Mouse (Mus musculus) bone marrow macrophage, adult 2 months (primary cell): ENCODE results near the gene Olfr968. TPM values are rescaled to one million over a fixed set of nuclear protein-coding genes. Genes with fewer than 3 reads are reported as not detected.

Experiments used
- H3K27ac ChIP-seq: 2 replicates; pipeline ENCODE4 v1.5.1; 2012; ENCODE audit warnings: low read depth, low read length; ENCODE audit not compliant: insufficient read depth
- H3K4me1 ChIP-seq: 2 replicates; pipeline ENCODE4 v1.6.1; 2012; ENCODE audit warnings: low read length; ENCODE audit not compliant: control insufficient read depth, insufficient read depth
- H3K4me3 ChIP-seq: 2 replicates; pipeline ENCODE4 v1.5.1; 2012; ENCODE audit warnings: mild to moderate bottlenecking, low read length, moderate library complexity; ENCODE audit not compliant: insufficient read depth
- CTCF ChIP-seq: IDR thresholded peaks from 2 replicates; pipeline ENCODE4 v1.5.1; 2012; ENCODE audit warnings: low read depth, mild to moderate bottlenecking, low read length, moderate library complexity
- POLR2A ChIP-seq: IDR thresholded peaks from 2 replicates; pipeline ENCODE4 v1.6.1; 2012; ENCODE audit warnings: mild to moderate bottlenecking, low read depth, low read length, borderline replicate concordance
- polyA plus RNA-seq: library from polyadenylated mRNA; stranded (reverse); fragments of >200 nt; gene quantifications from 2 replicates; pipeline ENCODE4 v1.2.4, GENCODE M21; 2012; ENCODE audit not compliant: missing spikeins, insufficient read depth, insufficient read length

Gene Olfr968
- polyA plus RNA-seq, result not detected in 2 replicates

- Histone ChIP-seq H3K4me1 (no peaks in the 10 kb centered on the region), H3K4me3 (no peak within 1 kb of the TSS), H3K27ac (no peak within 1 kb of the TSS)
- no peak for TF ChIP-seq POLR2A
- no peak for TF ChIP-seq CTCF
Measured at GRCm38 (mm10) chr9:39783153-39783552, at the start of gene Olfr968. Gene Olfr968, minus strand, starts transcription at chr9:39783253.

DNA sequence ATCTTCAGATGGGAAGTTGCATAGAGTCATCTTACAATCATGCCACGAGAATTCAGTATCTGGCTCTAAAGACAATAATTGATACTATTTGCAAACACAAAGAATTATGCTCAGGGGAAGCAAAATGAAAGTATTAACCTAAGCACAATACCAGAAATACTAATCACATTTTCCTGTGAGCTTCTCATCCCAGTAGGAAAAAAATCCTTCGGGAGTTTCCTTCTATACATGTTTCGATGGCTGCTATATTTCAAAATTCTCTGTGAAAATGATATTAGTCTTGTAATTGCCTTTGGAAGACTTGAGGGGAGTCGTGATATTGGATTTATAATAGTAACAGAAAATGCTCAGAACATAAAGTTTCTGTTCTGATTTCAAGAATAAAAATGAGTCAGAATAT lies 25.5 kb upstream of the Olfr968 start, which contains the start of gene Olfr970:
Gene Olfr970 (plus strand): TSS at position 301 of the 400 bp plus-strand sequence.
- TF ChIP-seq POLR2A (no peak), CTCF (no peak)

DNA sequence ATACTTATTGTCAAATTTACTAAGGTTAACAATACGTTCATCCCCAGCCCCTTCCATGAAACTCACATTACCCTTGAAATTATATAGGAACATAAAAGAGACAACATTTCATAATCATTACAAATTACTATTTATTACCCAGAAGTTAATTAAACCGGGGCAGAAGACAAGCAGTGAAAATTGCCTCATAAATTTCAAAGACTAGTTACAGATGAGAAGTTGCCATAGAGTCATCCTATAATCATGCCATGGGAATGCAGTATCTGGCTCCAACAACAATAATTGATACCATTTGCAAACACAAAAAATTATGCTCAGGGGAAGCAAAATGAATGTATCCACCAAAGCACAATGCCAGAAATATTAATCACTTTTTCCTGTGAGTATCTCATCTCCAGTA lies 7.5 kb upstream of the Olfr968 start, which contains the start of gene Olfr969:
Gene Olfr969 (plus strand): TSS at position 388 of the 400 bp plus-strand sequence.
- Histone ChIP-seq H3K4me1 (no peaks in the 10 kb centered on the region), H3K4me3 (no peak within 1 kb of the TSS), H3K27ac (no peak within 1 kb of the TSS)
- no peak for TF ChIP-seq POLR2A
- no peak for TF ChIP-seq CTCF

More for the DNA sequence above, 25.5 kb upstream of the Olfr968 start, which contains the start of gene Olfr970:
- H3K27ac ChIP-seq, result no peak within 1 kb of the TSS
- no peaks in the 10 kb centered on the region for H3K4me1 ChIP-seq
- H3K4me3 ChIP-seq, result no peak within 1 kb of the TSS

DNA sequence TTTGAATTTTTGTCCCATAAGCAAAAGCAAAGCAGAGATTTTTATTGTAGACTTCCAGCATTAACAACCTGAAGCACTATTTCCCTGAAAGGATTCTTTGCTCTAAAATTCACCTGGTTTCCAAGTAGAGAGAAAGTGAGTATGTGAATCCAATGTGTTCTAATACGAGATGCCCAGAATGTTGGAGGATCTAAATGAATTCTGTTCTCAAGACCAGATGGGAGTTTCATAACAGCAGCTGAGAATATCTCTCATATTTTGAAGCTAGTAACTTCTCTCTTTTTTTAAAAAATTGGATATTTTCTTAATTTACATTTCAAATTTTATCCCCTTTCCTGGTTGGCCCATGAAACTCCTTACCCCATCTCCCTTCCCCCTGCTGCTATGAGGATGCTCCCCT lies 36.6 kb downstream of the Olfr968 start:
- no peak overlapping the region for H3K4me3 ChIP-seq
- TF ChIP-seq POLR2A (no peak), CTCF (no peak)
- H3K4me1 ChIP-seq, result no peaks in the 10 kb centered on the region
- H3K27ac ChIP-seq, result no peak overlapping the region

DNA sequence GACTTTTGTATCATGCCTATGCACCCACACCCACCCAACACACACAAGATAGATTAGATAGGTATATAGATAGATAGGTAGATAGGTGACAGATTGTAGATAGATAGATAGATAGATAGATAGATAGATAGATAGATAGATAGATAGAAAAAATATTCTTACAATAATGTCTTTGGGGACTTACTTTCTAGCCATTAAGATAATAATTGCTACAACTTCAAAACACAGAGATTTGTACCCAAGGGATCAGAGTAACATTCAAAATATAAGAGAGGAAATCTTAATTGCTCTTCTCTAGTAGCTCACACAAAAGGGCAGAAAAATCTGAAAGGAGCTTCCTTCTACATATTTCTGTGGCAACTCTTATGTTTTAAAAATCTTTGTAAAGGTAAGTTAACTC lies 37.1 kb downstream of the Olfr968 start, which contains the start of gene Olfr967:
Gene Olfr967 (plus strand): TSS at position 301 of the 400 bp plus-strand sequence.
- TF ChIP-seq CTCF (no peak), POLR2A (no peak)
- no peak within 1 kb of the TSS for H3K4me3 ChIP-seq
- no peak within 1 kb of the TSS for H3K27ac ChIP-seq
- no peaks in the 10 kb centered on the region for H3K4me1 ChIP-seq

DNA sequence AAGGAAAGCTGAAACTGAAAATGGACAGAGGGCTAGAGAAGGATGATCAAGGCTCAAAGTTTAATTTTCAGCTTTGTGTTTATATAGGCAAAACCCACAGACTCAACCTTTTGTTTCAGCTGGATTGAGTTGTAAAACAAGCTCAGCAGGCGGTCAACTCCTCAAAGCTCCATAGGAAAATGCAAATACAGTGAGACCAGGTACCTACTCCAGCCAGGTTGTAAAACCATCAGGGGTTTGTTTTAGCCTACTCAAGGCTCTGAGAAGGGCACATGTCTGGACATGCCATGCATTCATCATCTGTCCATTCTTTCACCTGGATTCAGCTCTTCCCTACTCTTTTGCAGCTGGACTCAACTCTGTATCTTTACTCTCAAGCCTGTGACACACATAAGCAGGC lies 42.3 kb downstream of the Olfr968 start:
- no peaks in the 10 kb centered on the region for H3K4me1 ChIP-seq
- no peak for TF ChIP-seq POLR2A
- TF ChIP-seq CTCF, result no peak
- no peak overlapping the region for H3K27ac ChIP-seq
- no peak overlapping the region for H3K4me3 ChIP-seq

DNA sequence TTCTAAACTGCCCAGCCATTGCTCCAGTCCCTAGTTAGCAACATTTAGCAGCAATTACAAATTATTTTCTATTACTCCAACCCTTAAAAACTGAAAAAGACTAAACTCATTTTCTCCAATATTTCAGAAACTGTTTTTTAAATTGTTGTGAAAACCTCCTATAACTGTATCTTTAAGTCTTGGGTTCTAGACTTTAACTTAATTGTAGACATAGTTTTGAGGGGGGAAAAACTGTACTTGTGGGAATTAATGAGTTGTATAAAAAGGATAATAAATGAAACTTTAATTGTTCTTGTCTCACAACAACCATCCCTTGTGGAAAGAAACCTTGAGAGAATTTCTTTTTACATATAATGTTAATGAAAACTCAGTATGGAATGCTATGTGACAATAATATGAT lies 52.4 kb downstream of the Olfr968 start, which contains the start of gene Olfr150:
Gene Olfr150 (plus strand): TSS at position 301 of the 400 bp plus-strand sequence.
- Histone ChIP-seq H3K27ac (no peak within 1 kb of the TSS), H3K4me3 (no peak within 1 kb of the TSS), H3K4me1 (no peaks in the 10 kb centered on the region)
- TF ChIP-seq CTCF (no peak), POLR2A (no peak)

Other genes starting within 250 kb of the Olfr968 start
- not detected in 2 replicates for gene Olfr958, start 229.2 kb downstream of the Olfr968 start, polyA plus RNA-seq
- not detected in 2 replicates for gene Olfr959, start 207.7 kb downstream of the Olfr968 start, polyA plus RNA-seq
- gene AW551984, start 178.8 kb downstream of the Olfr968 start, polyA plus RNA-seq, result not detected in 2 replicates
- gene Olfr148, start 172.6 kb downstream of the Olfr968 start, polyA plus RNA-seq, result not detected in 2 replicates
- not detected in 2 replicates for gene Olfr960, start 161.9 kb downstream of the Olfr968 start, polyA plus RNA-seq
- gene Olfr961, start 138.2 kb downstream of the Olfr968 start, polyA plus RNA-seq, result not detected in 2 replicates
- gene Olfr963, start 116.0 kb downstream of the Olfr968 start, polyA plus RNA-seq, result not detected in 2 replicates
- gene Olfr149, start 76.1 kb downstream of the Olfr968 start, polyA plus RNA-seq, result 0.28 TPM in 1 of 2 replicates, not detected in the other
- not detected in 2 replicates for gene Olfr965, start 71.9 kb downstream of the Olfr968 start, polyA plus RNA-seq
- not detected in 2 replicates for gene Olfr150, start 52.3 kb downstream of the Olfr968 start, polyA plus RNA-seq
- gene Olfr967, start 37.0 kb downstream of the Olfr968 start, polyA plus RNA-seq, result not detected in 2 replicates
- gene Olfr969, start 7.7 kb upstream of the Olfr968 start, polyA plus RNA-seq, result not detected in 2 replicates
- not detected in 2 replicates for gene Olfr970, start 25.6 kb upstream of the Olfr968 start, polyA plus RNA-seq
- not detected in 2 replicates for gene Olfr971, start 53.6 kb upstream of the Olfr968 start, polyA plus RNA-seq
- not detected in 2 replicates for gene Olfr972, start 83.2 kb upstream of the Olfr968 start, polyA plus RNA-seq
- not detected in 2 replicates for gene Olfr229, start 124.1 kb upstream of the Olfr968 start, polyA plus RNA-seq
- not detected in 2 replicates for gene Olfr974, start 154.2 kb upstream of the Olfr968 start, polyA plus RNA-seq
- not detected in 2 replicates for gene Olfr975, start 168.8 kb upstream of the Olfr968 start, polyA plus RNA-seq
- not detected in 2 replicates for gene Olfr976, start 177.9 kb upstream of the Olfr968 start, polyA plus RNA-seq
- gene Olfr978, start 208.9 kb upstream of the Olfr968 start, polyA plus RNA-seq, result not detected in 2 replicates
- not detected in 2 replicates for gene Olfr979, start 220.2 kb upstream of the Olfr968 start, polyA plus RNA-seq
- not detected in 2 replicates for gene Olfr980, start 226.3 kb upstream of the Olfr968 start, polyA plus RNA-seq
- 0.11 TPM in 1 of 2 replicates, not detected in the other for gene Olfr981, start 238.2 kb upstream of the Olfr968 start, polyA plus RNA-seq